Mouse (Mus musculus): ENCODE results near the gene Lrrc4. TPM values are rescaled to one million over a fixed set of nuclear protein-coding genes. Genes with fewer than 3 reads are reported as not detected.

Gene Lrrc4
- 1.2 and 1.5 TPM in 2 replicates for polyA plus RNA-seq (2015; fragmentation: Nextera tagmentation; extraction: Ambion mirVana)

GRCm38 (mm10) chr6:28831011-28831853 lies at the start of gene Lrrc4:
Lrrc4 (minus strand) TSS chr6:28831747.
- WGBS, result 34% methylated on average over 27 of the region's 27 CpGs
- ATAC-seq (ENCODE audit: insufficient number of reproducible peaks, low FRiP score, low TSS enrichment, low read depth), result no peak
- H3K27ac ChIP-seq (replicated peaks), result 0 out of 2 replicates have a peak within 1 kb of the TSS, but pooled peaks have one; percentile 22

GRCm38 (mm10) chr6:28880909-28881308 lies 49.4 kb upstream of the Lrrc4 start:
- no peak overlapping the region for H3K27ac ChIP-seq (replicated peaks)
- H3K9ac ChIP-seq, result no peak overlapping the region
- H3K4me1 ChIP-seq, result peaks cover 16% of the 10 kb centered on the region
- H3K36me3 ChIP-seq, result peaks cover 42% of the 10 kb centered on the region
- no peak for ATAC-seq (ENCODE audit: insufficient number of reproducible peaks, low FRiP score, low TSS enrichment, low read depth)
- 80% methylated on average over 4 of the region's 4 CpGs for WGBS
- no peaks in the 10 kb centered on the region for H3K27me3 ChIP-seq
- H3K4me2 ChIP-seq (replicated peaks), result no peak overlapping the region
- H3K9me3 ChIP-seq (replicated peaks), result no peaks in the 10 kb centered on the region
- H3K4me3 ChIP-seq (replicated peaks), result no peak overlapping the region

More at GRCm38 (mm10) chr6:28831011-28831853, at the start of gene Lrrc4:
- no peaks in the 10 kb centered on the region for H3K9me3 ChIP-seq (replicated peaks)
- H3K4me1 ChIP-seq, result peaks cover 26% of the 10 kb centered on the region
- peak within 1 kb of the TSS; percentile 62 for H3K4me3 ChIP-seq (replicated peaks)
- peak within 1 kb of the TSS; percentile 55 for H3K9ac ChIP-seq
- H3K27me3 ChIP-seq, result peaks cover 23% of the 10 kb centered on the region
- H3K4me2 ChIP-seq (replicated peaks), result peak within 1 kb of the TSS; percentile 100
- peaks cover 5% of the 10 kb centered on the region; the same call in 1 of the 2 replicates for H3K36me3 ChIP-seq

- Histone ChIP-seq H3K36me3 (peaks cover 37% of the 10 kb centered on the region), H3K4me3 (replicated peaks) (no peak overlapping the region), H3K27ac (replicated peaks) (no peak overlapping the region), H3K9ac (no peak overlapping the region), H3K27me3 (no peaks in the 10 kb centered on the region), H3K9me3 (replicated peaks) (no peaks in the 10 kb centered on the region), H3K4me1 (peaks cover 16% of the 10 kb centered on the region), H3K4me2 (replicated peaks) (no peak overlapping the region)
- ATAC-seq (ENCODE audit: insufficient number of reproducible peaks, low FRiP score, low TSS enrichment, low read depth), result no peak
- 59% methylated on average over 8 of the region's 8 CpGs for WGBS
Observed at GRCm38 (mm10) chr6:28879315-28879714, 47.8 kb upstream of the Lrrc4 start.

- Histone ChIP-seq H3K36me3 (peaks cover 26% of the 10 kb centered on the region), H3K4me2 (replicated peaks) (no peak overlapping the region), H3K4me3 (replicated peaks) (no peak overlapping the region), H3K9ac (no peak overlapping the region), H3K27ac (replicated peaks) (no peak overlapping the region), H3K27me3 (no peaks in the 10 kb centered on the region), H3K4me1 (peaks cover 16% of the 10 kb centered on the region; the same call in 1 of the 2 replicates), H3K9me3 (replicated peaks) (no peaks in the 10 kb centered on the region)
- WGBS, result 21% methylated on average over 7 of the region's 7 CpGs
- ATAC-seq (ENCODE audit: insufficient number of reproducible peaks, low FRiP score, low TSS enrichment, low read depth), result peak; percentile 45; the same call in 1 of the 2 replicates
Observed at GRCm38 (mm10) chr6:28877945-28878666, 46.6 kb upstream of the Lrrc4 start.

GRCm38 (mm10) chr6:28876492-28876891 lies 44.9 kb upstream of the Lrrc4 start:
- H3K4me1 ChIP-seq, result peaks cover 20% of the 10 kb centered on the region
- peaks cover 17% of the 10 kb centered on the region for H3K36me3 ChIP-seq
- H3K4me2 ChIP-seq (replicated peaks), result no peak overlapping the region
- no peak overlapping the region for H3K9ac ChIP-seq
- no peak overlapping the region for H3K4me3 ChIP-seq (replicated peaks)
- no peaks in the 10 kb centered on the region for H3K9me3 ChIP-seq (replicated peaks)
- ATAC-seq (ENCODE audit: insufficient number of reproducible peaks, low FRiP score, low TSS enrichment, low read depth), result no peak
- no peaks in the 10 kb centered on the region for H3K27me3 ChIP-seq
- 63% methylated on average over 3 of the region's 3 CpGs for WGBS
- H3K27ac ChIP-seq (replicated peaks), result no peak overlapping the region

GRCm38 (mm10) chr6:28875333-28875732 lies 43.8 kb upstream of the Lrrc4 start:
- no peak overlapping the region for H3K9ac ChIP-seq
- WGBS, result 81% methylated on average over 1 of the region's 1 CpGs
- no peak overlapping the region for H3K4me3 ChIP-seq (replicated peaks)
- no peak overlapping the region for H3K27ac ChIP-seq (replicated peaks)
- no peak for ATAC-seq (ENCODE audit: insufficient number of reproducible peaks, low FRiP score, low TSS enrichment, low read depth)
- no peaks in the 10 kb centered on the region for H3K9me3 ChIP-seq (replicated peaks)
- peaks cover 20% of the 10 kb centered on the region for H3K4me1 ChIP-seq
- peaks cover 15% of the 10 kb centered on the region for H3K36me3 ChIP-seq
- H3K4me2 ChIP-seq (replicated peaks), result no peak overlapping the region
- no peaks in the 10 kb centered on the region for H3K27me3 ChIP-seq

DNA sequence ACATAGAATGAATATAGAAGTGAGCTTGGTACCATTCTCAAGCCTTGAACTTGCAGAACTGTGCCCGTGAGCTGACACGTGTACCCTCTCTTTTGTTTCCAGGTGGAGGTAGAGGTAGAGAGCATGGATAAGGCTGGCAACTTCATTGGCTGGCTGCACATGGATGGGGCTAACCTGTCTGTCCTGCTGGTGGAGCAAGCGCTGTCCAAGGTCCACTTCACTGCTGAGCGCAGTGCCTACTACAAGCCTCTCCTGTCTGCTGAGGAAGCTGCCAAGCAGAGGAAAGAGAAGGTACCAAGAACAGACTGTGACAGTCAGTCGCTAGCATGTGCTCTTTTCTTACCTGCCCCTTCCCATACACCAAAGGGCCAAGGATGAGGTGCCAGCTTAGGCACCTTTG lies 43.2 kb upstream of the Lrrc4 start:
- Histone ChIP-seq H3K36me3 (peaks cover 11% of the 10 kb centered on the region; the same call in 1 of the 2 replicates), H3K9ac (no peak overlapping the region), H3K4me3 (replicated peaks) (no peak overlapping the region), H3K27me3 (no peaks in the 10 kb centered on the region), H3K27ac (replicated peaks) (no peak overlapping the region), H3K4me1 (peaks cover 20% of the 10 kb centered on the region), H3K4me2 (replicated peaks) (no peak overlapping the region), H3K9me3 (replicated peaks) (no peaks in the 10 kb centered on the region)
- WGBS, result 87% methylated on average over 5 of the region's 5 CpGs
- ATAC-seq (ENCODE audit: insufficient number of reproducible peaks, low FRiP score, low TSS enrichment, low read depth), result no peak

DNA sequence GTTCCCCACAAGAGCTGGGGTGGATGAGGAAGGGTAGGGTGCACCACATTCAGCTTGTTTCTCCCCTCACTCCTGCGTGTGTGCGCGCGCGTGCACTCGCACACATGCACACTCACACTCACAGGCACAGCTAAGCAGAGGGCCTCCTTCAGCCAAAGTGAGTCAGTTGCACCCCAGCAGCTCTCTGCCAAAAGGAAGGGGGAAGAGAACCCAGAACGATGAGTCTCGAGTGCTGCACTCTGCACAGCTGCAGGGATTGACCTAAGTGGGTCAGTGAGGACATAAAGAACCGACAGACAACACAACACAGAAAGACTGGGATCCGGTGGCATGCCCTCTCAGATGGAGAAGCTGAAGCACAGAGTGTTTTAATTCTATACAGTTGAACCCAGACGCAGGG lies 42.5 kb upstream of the Lrrc4 start:
- Histone ChIP-seq H3K4me1 (peaks cover 20% of the 10 kb centered on the region), H3K4me3 (replicated peaks) (no peak overlapping the region), H3K9me3 (replicated peaks) (no peaks in the 10 kb centered on the region), H3K27me3 (no peaks in the 10 kb centered on the region), H3K27ac (replicated peaks) (no peak overlapping the region), H3K36me3 (peaks cover 11% of the 10 kb centered on the region; the same call in 1 of the 2 replicates), H3K9ac (no peak overlapping the region), H3K4me2 (replicated peaks) (no peak overlapping the region)
- no peak for ATAC-seq (ENCODE audit: insufficient number of reproducible peaks, low FRiP score, low TSS enrichment, low read depth)
- 74% methylated on average over 11 of the region's 11 CpGs for WGBS

DNA sequence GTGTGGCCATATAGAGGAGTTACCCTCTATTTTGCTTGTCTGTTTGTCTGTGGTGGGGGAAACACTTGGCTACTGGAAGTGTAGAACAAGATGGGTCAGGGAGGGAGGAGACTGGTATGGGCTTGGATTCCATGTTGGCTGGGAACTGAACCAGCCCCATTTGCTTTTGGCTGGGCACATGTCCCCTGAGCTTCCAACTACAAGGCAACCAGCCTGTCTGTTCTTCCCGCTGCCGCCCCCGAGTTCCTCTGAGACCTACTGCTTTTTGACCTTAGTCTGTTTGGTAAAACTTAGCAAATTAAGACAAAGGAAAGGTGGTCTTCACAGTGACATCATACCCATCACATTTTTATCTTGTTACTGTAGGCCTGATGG lies 40.9 kb upstream of the Lrrc4 start:
- no peak for ATAC-seq (ENCODE audit: insufficient number of reproducible peaks, low FRiP score, low TSS enrichment, low read depth)

GRCm38 (mm10) chr6:28871725-28872420 lies 40.3 kb upstream of the Lrrc4 start:
- Histone ChIP-seq H3K27me3 (no peaks in the 10 kb centered on the region), H3K4me3 (replicated peaks) (no peak overlapping the region), H3K4me2 (replicated peaks) (no peak overlapping the region), H3K27ac (replicated peaks) (no peak overlapping the region), H3K36me3 (peaks cover 11% of the 10 kb centered on the region; the same call in 1 of the 2 replicates), H3K9me3 (replicated peaks) (no peaks in the 10 kb centered on the region), H3K9ac (no peak overlapping the region), H3K4me1 (peaks cover 22% of the 10 kb centered on the region)
- WGBS, result 78% methylated on average over 5 of the region's 5 CpGs
- ATAC-seq (ENCODE audit: insufficient number of reproducible peaks, low FRiP score, low TSS enrichment, low read depth), result no peak

More for the DNA sequence above, 40.9 kb upstream of the Lrrc4 start:
- Histone ChIP-seq H3K9ac (no peak overlapping the region), H3K4me3 (replicated peaks) (no peak overlapping the region), H3K4me1 (peaks cover 20% of the 10 kb centered on the region), H3K36me3 (peaks cover 11% of the 10 kb centered on the region; the same call in 1 of the 2 replicates), H3K27ac (replicated peaks) (no peak overlapping the region), H3K4me2 (replicated peaks) (no peak overlapping the region), H3K27me3 (no peaks in the 10 kb centered on the region), H3K9me3 (replicated peaks) (no peaks in the 10 kb centered on the region)
- WGBS, result 70% methylated on average over 3 of the region's 3 CpGs

All from embryonic facial prominence, embryonic 15.5 days (tissue).